Mouse (Mus musculus) MEL (cell line): ENCODE data around the gene Pmm2. TPM values are rescaled to one million over a fixed set of nuclear protein-coding genes. Genes with fewer than 3 reads are reported as not detected.
A peak's percentile ranks its signal among the peaks of the same experiment; 100 is the strongest.

Experiments used
- DNase-seq: peaks from one replicate; pipeline ENCODE4 v3.0.0; 2011; ENCODE audit warnings: low read depth, low spot score
- H3K27ac ChIP-seq: 2 replicates; pipeline ENCODE4 v1.5.1; 2012; ENCODE audit warnings: low read depth, mild to moderate bottlenecking, control low read depth, low read length, moderate library complexity; ENCODE audit not compliant: control insufficient read depth
- H3K27me3 ChIP-seq, 2 experiments: fragments of 150-350 bp in 1 of 2; sonication (generic) in 1 of 2; 2 replicates each; pipeline ENCODE4 v1.6.1; 2012; ENCODE audit warnings: low read length in 2 of 2, mild to moderate bottlenecking in 2 of 2, improper control_type of control experiment in 1 of 2, moderate library complexity in 1 of 2; ENCODE audit not compliant: insufficient read depth in 2 of 2, control insufficient read depth in 1 of 2
- H3K36me3 ChIP-seq, 2 experiments: 2 replicates each; pipeline ENCODE4 v1.6.1; 2012 to 2014; ENCODE audit warnings: low read length in 2 of 2, improper control_type of control experiment in 1 of 2, inconsistent platforms in 1 of 2, mild to moderate bottlenecking in 1 of 2; ENCODE audit not compliant: insufficient read depth in 2 of 2, control insufficient read depth in 1 of 2
- H3K4me1 ChIP-seq, 2 experiments: fragments of 150-350 bp in 1 of 2; sonication (generic) in 1 of 2; 2 replicates each; pipeline ENCODE4 v1.6.1; 2012; ENCODE audit warnings: low read length in 2 of 2, improper control_type of control experiment in 1 of 2, mild to moderate bottlenecking in 1 of 2; ENCODE audit not compliant: insufficient read depth in 2 of 2, control insufficient read depth in 1 of 2
- H3K4me3 ChIP-seq, 2 experiments: fragments of 150-350 bp in 1 of 2; sonication (generic) in 1 of 2; 2 replicates each; pipeline ENCODE4 v1.5.1; 2012; ENCODE audit warnings: low read depth in 2 of 2, low read length in 2 of 2, mild to moderate bottlenecking in 2 of 2, moderate library complexity in 2 of 2, control low read depth in 1 of 2, improper control_type of control experiment in 1 of 2; ENCODE audit not compliant: control insufficient read depth in 1 of 2, insufficient read depth in 1 of 2
- H3K79me2 ChIP-seq: 2 replicates; pipeline ENCODE4 v1.6.1; 2012; ENCODE audit warnings: mild to moderate bottlenecking, low read length, moderate library complexity; ENCODE audit not compliant: control insufficient read depth, poor library complexity, insufficient read depth
- H3K9ac ChIP-seq: 2 replicates; pipeline ENCODE4 v1.6.1; 2012; ENCODE audit warnings: low read depth, mild to moderate bottlenecking, control low read depth, low read length, moderate library complexity; ENCODE audit not compliant: control insufficient read depth, poor library complexity, severe bottlenecking
- H3K9me3 ChIP-seq: fragments of 150-350 bp; sonication (generic); replicated peaks from 2 replicates; pipeline ENCODE4 v1.6.1; 2012; ENCODE audit warnings: mild to moderate bottlenecking, low read length, improper control_type of control experiment, moderate library complexity; ENCODE audit not compliant: insufficient read depth
- ELF1 ChIP-seq: IDR thresholded peaks from 2 replicates; pipeline ENCODE4 v1.6.1; 2014; ENCODE audit warnings: low read depth, mild to moderate bottlenecking, inconsistent platforms, low read length, improper control_type of control experiment, moderate library complexity
- EP300 ChIP-seq, 2 experiments: IDR thresholded peaks; 2 replicates each; pipeline ENCODE4 v1.6.1; 2011; ENCODE audit warnings: improper control_type of control experiment in 2 of 2, low read length in 2 of 2, low read depth in 1 of 2, mild to moderate bottlenecking in 1 of 2
- ETS1 ChIP-seq: IDR thresholded peaks from 2 replicates; pipeline ENCODE4 v1.6.1; 2012; ENCODE audit warnings: low read depth, mild to moderate bottlenecking, inconsistent platforms, low read length, improper control_type of control experiment, moderate library complexity
- GATA1 ChIP-seq: IDR thresholded peaks from 2 replicates; pipeline ENCODE4 v1.6.1; 2011; ENCODE audit warnings: low read depth, low read length, improper control_type of control experiment
- HCFC1 ChIP-seq: IDR thresholded peaks from 2 replicates; pipeline ENCODE4 v1.6.1; 2012; ENCODE audit warnings: low read depth, mild to moderate bottlenecking, inconsistent platforms, low read length, improper control_type of control experiment, moderate library complexity
- MAX ChIP-seq: IDR thresholded peaks from 2 replicates; pipeline ENCODE4 v1.6.1; 2011; ENCODE audit warnings: low read length, improper control_type of control experiment
- MYC ChIP-seq: IDR thresholded peaks from 2 replicates; pipeline ENCODE4 v1.6.1; 2011; ENCODE audit warnings: low read depth, mild to moderate bottlenecking, low read length, improper control_type of control experiment, moderate library complexity
- NELFE ChIP-seq: IDR thresholded peaks from 2 replicates; pipeline ENCODE4 v1.6.1; 2011; ENCODE audit warnings: low read depth, low read length, improper control_type of control experiment
- NRF1 ChIP-seq: IDR thresholded peaks from 2 replicates; pipeline ENCODE4 v1.6.1; 2014; ENCODE audit warnings: low read depth, mild to moderate bottlenecking, inconsistent platforms, low read length, improper control_type of control experiment, moderate library complexity; ENCODE audit not compliant: poor library complexity, insufficient read depth, severe bottlenecking
- POLR2A ChIP-seq, 2 experiments: IDR thresholded peaks; 2 replicates each; pipeline ENCODE4 v1.6.1; 2011 to 2012; ENCODE audit warnings: low read length in 2 of 2, mild to moderate bottlenecking in 2 of 2, control low read depth in 1 of 2, improper control_type of control experiment in 1 of 2, low read depth in 1 of 2, moderate library complexity in 1 of 2; ENCODE audit not compliant: control insufficient read depth in 1 of 2, insufficient read depth in 1 of 2, poor library complexity in 1 of 2
- POLR2AphosphoS2 ChIP-seq: IDR thresholded peaks from 2 replicates; pipeline ENCODE4 v1.6.1; 2011; ENCODE audit warnings: low read length, improper control_type of control experiment
- POLR2AphosphoS5 ChIP-seq: IDR thresholded peaks from 2 replicates; pipeline ENCODE4 v1.6.1; 2012; ENCODE audit warnings: low read depth, borderline replicate concordance, mild to moderate bottlenecking, inconsistent platforms, low read length, moderate library complexity, mixed read lengths
- RCOR1 ChIP-seq: IDR thresholded peaks from 2 replicates; pipeline ENCODE4 v1.6.1; 2012; ENCODE audit warnings: low read depth, mild to moderate bottlenecking, inconsistent platforms, low read length, improper control_type of control experiment
- TAL1 ChIP-seq: IDR thresholded peaks from 2 replicates; pipeline ENCODE4 v1.6.1; 2012; ENCODE audit warnings: mild to moderate bottlenecking, inconsistent platforms, low read length, moderate library complexity, mixed read lengths
- TCF12 ChIP-seq: IDR thresholded peaks from 2 replicates; pipeline ENCODE4 v1.6.1; 2014; ENCODE audit warnings: low read depth, mild to moderate bottlenecking, inconsistent platforms, low read length, improper control_type of control experiment, moderate library complexity
- UBTF ChIP-seq: IDR thresholded peaks from 2 replicates; pipeline ENCODE4 v1.6.1; 2012; ENCODE audit warnings: low read depth, mild to moderate bottlenecking, inconsistent platforms, low read length, improper control_type of control experiment, moderate library complexity, borderline replicate concordance; ENCODE audit not compliant: insufficient read depth
- USF1 ChIP-seq: IDR thresholded peaks from 2 replicates; pipeline ENCODE4 v1.6.1; 2014; ENCODE audit warnings: low read depth, mild to moderate bottlenecking, inconsistent platforms, low read length, improper control_type of control experiment, moderate library complexity
- USF2 ChIP-seq, 2 experiments: IDR thresholded peaks; 2 replicates each; pipeline ENCODE4 v1.6.1; 2011 to 2012; ENCODE audit warnings: improper control_type of control experiment in 2 of 2, low read length in 2 of 2, borderline replicate concordance in 1 of 2, inconsistent platforms in 1 of 2, low read depth in 1 of 2, mild to moderate bottlenecking in 1 of 2; ENCODE audit not compliant: insufficient read depth in 1 of 2
- ZKSCAN1 ChIP-seq: IDR thresholded peaks from 2 replicates; pipeline ENCODE4 v1.6.1; 2012; ENCODE audit warnings: low read depth, mild to moderate bottlenecking, inconsistent platforms, low read length, improper control_type of control experiment, moderate library complexity
- ZMIZ1 ChIP-seq: IDR thresholded peaks from 2 replicates; pipeline ENCODE4 v1.6.1; 2012; ENCODE audit warnings: low read depth, mild to moderate bottlenecking, inconsistent platforms, low read length, improper control_type of control experiment, moderate library complexity
- ZNF384 ChIP-seq: IDR thresholded peaks from 2 replicates; pipeline ENCODE4 v1.6.1; 2012; ENCODE audit warnings: low read depth, mild to moderate bottlenecking, inconsistent platforms, low read length, improper control_type of control experiment
- polyA plus RNA-seq, 2 experiments: library from polyadenylated mRNA; stranded (reverse) in 1 of 2; unstranded in 1 of 2; fragments of >175 nt in 1 of 2; fragments of >200 nt in 1 of 2; gene quantifications; 2 replicates each; pipeline versions ENCODE4 v1.2.1 to v1.2.4; 2012; ENCODE audit warnings: low replicate concordance in 2 of 2, low read depth in 1 of 2; ENCODE audit not compliant: insufficient read length in 2 of 2, insufficient read depth in 1 of 2, missing spikeins in 1 of 2
- total RNA-seq: library from RNA; depleted of rRNA; stranded (reverse); fragments of 300-350 nt; gene quantifications from 2 replicates; pipeline ENCODE4 v1.2.3, GENCODE M21; 2012

Pmm2 gene
- total and polyA plus RNA-seq, 3 experiments: 53.4 to 96.0 TPM; not detected in 1

- no peak overlapping the region for H3K9ac ChIP-seq
- H3K4me1 ChIP-seq: peaks cover 13 to 45% of the 10 kb centered on the region in 2 experiments
- DNase-seq: peak; percentile 36
- no peaks in the 10 kb centered on the region for H3K27me3 ChIP-seq
- H3K4me3 ChIP-seq: no peak overlapping the region
- no peak overlapping the region for H3K27ac ChIP-seq
- no peak for TF ChIP-seq NRF1
- TF ChIP-seq POLR2A (IDR thresholded peaks at IDR 0.05; ENCODE audit: control insufficient read depth in 1 of 2, insufficient read depth in 1 of 2, low read depth in 1 of 2, low read length in 2 of 2, poor library complexity in 1 of 2): no peak
- TF ChIP-seq NELFE: no peak
- no peak for TF ChIP-seq RCOR1
- TF ChIP-seq ETS1: no peak
- TF ChIP-seq USF1: no peak
- TF ChIP-seq ZNF384: no peak
- TF ChIP-seq POLR2AphosphoS5: no peak
- TF ChIP-seq UBTF: no peak
- no peak for TF ChIP-seq TAL1
- TF ChIP-seq GATA1: no peak
- TF ChIP-seq POLR2AphosphoS2: no peak
- TF ChIP-seq MYC: no peak
- no peak for TF ChIP-seq EP300 (IDR thresholded peaks at IDR 0.05; ENCODE audit: low read depth in 1 of 2, low read length in 2 of 2)
- TF ChIP-seq HCFC1: no peak
- no peak for TF ChIP-seq ELF1
- no peak for TF ChIP-seq USF2 (IDR thresholded peaks at IDR 0.05; ENCODE audit: borderline replicate concordance in 1 of 2, insufficient read depth in 1 of 2, low read depth in 1 of 2, low read length in 2 of 2)
- TF ChIP-seq TCF12: no peak
- TF ChIP-seq ZKSCAN1: no peak
- no peak for TF ChIP-seq MAX
- H3K79me2 ChIP-seq: no peaks in the 10 kb centered on the region; the same call in 1 of the 2 replicates
- H3K9me3 ChIP-seq: no peaks in the 10 kb centered on the region
- peaks cover 0 to 30% of the 10 kb centered on the region in 2 experiments; a peak in 2 of 4 replicates for H3K36me3 ChIP-seq
These were observed 38.1 kb downstream of the Pmm2 start for GRCm38 (mm10) chr16:8675559-8675958.

- H3K79me2 ChIP-seq: no peaks in the 10 kb centered on the region; the same call in 1 of the 2 replicates
- peak; percentile 36; the same call in 1 of the 2 replicates for TF ChIP-seq GATA1
- TF ChIP-seq TAL1: peak; percentile 75
- peak; percentile 35 to 39; a peak in 3 of 4 replicates for TF ChIP-seq EP300 (IDR thresholded peaks at IDR 0.05; ENCODE audit: low read depth in 1 of 2, low read length in 2 of 2)
- no peak for TF ChIP-seq ZMIZ1
- TF ChIP-seq POLR2AphosphoS2: no peak
- 0 out of 2 replicates have a peak, but pooled peaks have one; percentile 29 for TF ChIP-seq ETS1
- peak; percentile 46; the same call in 1 of the 2 replicates for TF ChIP-seq TCF12
- peaks cover 13 to 43% of the 10 kb centered on the region in 2 experiments for H3K4me1 ChIP-seq
- no peak overlapping the region for H3K9ac ChIP-seq
- no peak overlapping the region for H3K27ac ChIP-seq
- no peaks in the 10 kb centered on the region for H3K9me3 ChIP-seq
- peak; percentile 55 for DNase-seq
- H3K27me3 ChIP-seq: no peaks in the 10 kb centered on the region
- no peak overlapping the region for H3K4me3 ChIP-seq
- peaks cover 0 to 30% of the 10 kb centered on the region in 2 experiments; a peak in 2 of 4 replicates for H3K36me3 ChIP-seq
These were observed 38.8 kb downstream of the Pmm2 start for GRCm38 (mm10) chr16:8676228-8676627.
